Mouse (Mus musculus) c-Kit-positive CD71-positive TER-119-negative erythroid progenitor cells, embryonic 14.5 days (primary cell): ENCODE measurements around the gene Gm20388.
"Not testable (repeated sequence)": the region's sequence is repeated elsewhere in the genome, so short reads cannot be mapped to it uniquely, and the experiment has no call there.

ENCODE experiments used
- DNase-seq: peaks from one replicate; pipeline ENCODE4 v3.0.0-alpha.2; 2013; ENCODE audit warnings: low read depth

The Gm20388 gene

GRCm38 (mm10) chr8:120634329-120634839 lies 723.7 kb downstream of the Gm20388 start:
- DNase-seq: peak; percentile 22

- DNase-seq: no peak
These were observed 730.6 kb downstream of the Gm20388 start for GRCm38 (mm10) chr8:120641245-120641644.

GRCm38 (mm10) chr8:120642031-120642662 lies 731.5 kb downstream of the Gm20388 start:
- no peak for DNase-seq

GRCm38 (mm10) chr8:120644663-120645062 lies 734.0 kb downstream of the Gm20388 start:
- no peak for DNase-seq

- DNase-seq: no peak
These were observed 736.9 kb downstream of the Gm20388 start, which contains the start of gene 1190005I06Rik for GRCm38 (mm10) chr8:120647532-120647931. TSS of gene 1190005I06Rik (minus strand) at chr8:120647632.

- DNase-seq: no peak
These were observed 745.8 kb downstream of the Gm20388 start for GRCm38 (mm10) chr8:120656322-120657052.

- DNase-seq: no peak
These were observed 746.8 kb downstream of the Gm20388 start for GRCm38 (mm10) chr8:120657415-120657814.

- DNase-seq: no peak
These were observed 753.9 kb downstream of the Gm20388 start for GRCm38 (mm10) chr8:120664566-120664965.

GRCm38 (mm10) chr8:120665726-120666455 lies 755.2 kb downstream of the Gm20388 start:
- DNase-seq: peak; percentile 52

GRCm38 (mm10) chr8:120666807-120667470 lies 756.3 kb downstream of the Gm20388 start:
- DNase-seq: peak; percentile 16

- peak; percentile 85 for DNase-seq
These were observed 757.1 kb downstream of the Gm20388 start, which contains the start of the genes Gm27021 and Cox4i1 for GRCm38 (mm10) chr8:120667561-120668373. TSS of gene Gm27021 (minus strand) at chr8:120668079. TSS of gene Cox4i1 (plus strand) at chr8:120668222.

- DNase-seq: peak; percentile 14
These were observed 757.8 kb downstream of the Gm20388 start, which contains the start of gene Emc8 for GRCm38 (mm10) chr8:120668374-120668905. TSS of gene Emc8 (minus strand) at chr8:120668573.

GRCm38 (mm10) chr8:120671775-120672174 lies 761.1 kb downstream of the Gm20388 start:
- DNase-seq: no peak

GRCm38 (mm10) chr8:120672626-120673229 lies 762.1 kb downstream of the Gm20388 start:
- no peak for DNase-seq

GRCm38 (mm10) chr8:120673298-120673697 lies 762.7 kb downstream of the Gm20388 start:
- no peak for DNase-seq

GRCm38 (mm10) chr8:120675718-120676117 lies 765.1 kb downstream of the Gm20388 start:
- no peak for DNase-seq

- peak; percentile 74 for DNase-seq
These were observed 767.8 kb downstream of the Gm20388 start for GRCm38 (mm10) chr8:120678447-120678846.

GRCm38 (mm10) chr8:120679629-120680387 lies 769.2 kb downstream of the Gm20388 start:
- peak; percentile 47 for DNase-seq

GRCm38 (mm10) chr8:120680405-120680804 lies 769.8 kb downstream of the Gm20388 start:
- DNase-seq: not testable (repeated sequence)
